Mouse (Mus musculus) liver (tissue): ENCODE measurements around the gene Scyl2.
A peak's percentile ranks its signal among the peaks of the same experiment; 100 is the strongest.
"Not testable (repeated sequence)": the region's sequence is repeated elsewhere in the genome, so short reads cannot be mapped to it uniquely, and the experiment has no call there.

Experiments used
- DNase-seq: peaks from one replicate; pipeline ENCODE4 v3.0.0-alpha.2; 2020; ENCODE audit warnings: mixed read lengths

Gene Scyl2

GRCm38 (mm10) chr10:89678054-89678453, 8.0 kb downstream of the Scyl2 start:
- no peak for DNase-seq

GRCm38 (mm10) chr10:89676609-89677008, 9.5 kb downstream of the Scyl2 start:
- DNase-seq: no peak

GRCm38 (mm10) chr10:89670371-89670770, 15.7 kb downstream of the Scyl2 start:
- not testable (repeated sequence) for DNase-seq

GRCm38 (mm10) chr10:89667571-89667970, 18.5 kb downstream of the Scyl2 start:
- DNase-seq: no peak

DNA sequence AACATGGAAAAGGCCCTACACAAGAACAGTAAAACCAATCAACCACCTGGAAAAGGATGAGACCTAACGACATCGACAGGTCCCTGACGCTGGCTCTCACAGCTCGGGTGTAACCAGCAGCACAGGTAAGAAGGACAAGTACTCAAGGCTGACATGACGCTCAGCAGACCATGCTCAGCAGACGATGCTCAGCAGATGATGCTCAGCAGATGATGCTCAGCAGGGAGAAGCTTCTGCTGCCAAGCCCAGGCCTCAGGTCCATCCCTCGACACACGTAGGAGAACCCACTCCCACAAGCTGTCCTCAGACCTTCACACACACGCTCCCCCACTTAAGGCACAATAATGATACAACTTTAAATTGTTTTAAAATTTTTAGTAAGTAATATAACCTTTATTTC, 20.4 kb downstream of the Scyl2 start:
- DNase-seq: no peak

DNA sequence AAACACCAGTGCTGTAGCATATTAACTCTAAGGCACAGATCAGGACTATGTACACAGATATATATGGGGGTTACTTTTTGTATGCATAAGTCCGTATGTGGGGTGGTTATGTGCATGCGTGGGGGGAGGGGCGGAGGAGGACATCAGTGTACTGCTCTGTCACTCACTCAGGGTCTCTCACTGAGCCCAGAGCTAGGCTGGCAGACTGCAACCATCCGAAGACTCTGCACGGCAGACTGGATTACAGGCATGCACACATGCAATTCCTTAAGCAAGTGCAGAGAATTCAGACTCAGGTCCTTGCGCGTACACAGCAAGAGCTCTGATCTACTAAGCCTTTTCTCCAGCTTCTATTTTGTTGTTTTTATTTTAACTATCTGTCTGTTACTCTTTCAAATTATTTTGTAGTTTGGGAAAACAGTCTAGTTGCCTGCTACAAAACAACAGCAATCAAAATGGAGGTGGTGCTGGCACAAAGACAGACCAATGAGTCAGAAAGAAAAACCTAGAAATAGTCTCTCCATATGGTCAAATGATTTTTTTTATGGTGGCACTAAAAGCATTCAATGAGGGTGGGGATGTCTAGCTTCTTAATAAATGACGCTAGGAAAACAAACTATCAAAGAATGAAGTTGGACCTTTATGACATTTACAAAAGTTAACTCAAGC, 21.0 kb downstream of the Scyl2 start:
- DNase-seq: no peak

DNA sequence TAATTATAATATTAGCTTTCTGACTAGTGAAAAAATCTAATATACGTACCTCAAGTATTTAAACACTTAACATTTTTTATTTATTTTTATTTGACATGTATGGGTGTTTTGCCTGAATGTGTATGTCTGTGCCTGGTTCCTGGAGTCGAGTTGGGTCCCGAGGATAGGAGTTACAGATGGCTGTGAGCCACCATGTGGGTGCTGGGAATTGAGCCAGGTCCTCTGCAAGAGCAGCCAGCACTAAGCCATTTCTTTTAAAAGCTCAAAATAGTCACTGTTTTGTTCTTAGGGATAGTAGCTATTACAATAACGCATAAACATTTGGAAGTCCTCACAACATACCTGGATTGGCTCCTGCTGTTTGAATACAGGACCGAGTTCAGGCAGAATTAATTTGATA, 29.7 kb downstream of the Scyl2 start:
- no peak for DNase-seq

- no peak for DNase-seq
Observed at GRCm38 (mm10) chr10:89652912-89653311, 33.2 kb downstream of the Scyl2 start.

- DNase-seq: no peak
Observed at GRCm38 (mm10) chr10:89651691-89652090, 34.4 kb downstream of the Scyl2 start.

- no peak for DNase-seq
Observed at GRCm38 (mm10) chr10:89646918-89647317, 39.2 kb downstream of the Scyl2 start.

DNA sequence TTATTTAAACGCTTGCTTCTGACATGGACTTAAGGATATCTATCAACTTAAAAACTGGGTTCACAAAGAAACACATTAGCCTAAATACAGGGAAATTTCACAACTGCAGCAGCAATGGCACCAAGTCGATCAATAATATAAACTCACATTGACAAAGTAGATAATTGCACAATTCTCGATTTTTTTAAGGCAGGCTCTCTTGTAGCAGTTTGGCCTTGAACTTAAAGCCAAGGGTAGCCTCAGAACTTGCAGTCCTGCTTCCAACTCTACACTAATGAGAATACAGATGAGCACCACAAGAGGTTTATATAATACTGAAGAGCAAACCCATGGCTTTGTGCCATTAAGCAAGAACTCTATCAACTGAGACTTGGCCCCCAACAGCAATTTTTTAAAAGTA, 49.1 kb downstream of the Scyl2 start:
- no peak for DNase-seq

DNA sequence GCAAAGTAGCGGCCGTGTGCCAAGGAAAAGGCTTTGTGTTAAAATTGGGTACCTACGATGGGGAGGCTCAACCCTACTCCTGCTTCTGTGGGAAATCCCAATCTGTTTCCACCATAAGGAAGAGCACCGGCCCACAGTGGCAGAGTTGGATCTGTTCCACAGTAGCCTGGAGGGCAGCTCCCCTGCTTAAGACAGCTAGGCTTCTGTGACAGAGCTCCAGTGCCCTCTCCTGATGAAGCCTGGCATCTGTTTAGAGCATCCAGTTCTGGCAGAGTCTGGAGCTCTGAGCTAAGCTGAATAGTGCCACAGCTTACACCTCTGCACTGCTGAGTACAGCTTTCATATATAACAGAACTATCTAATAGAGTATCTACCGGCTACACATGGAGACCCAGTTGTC, 51.1 kb downstream of the Scyl2 start:
- DNase-seq: no peak

DNA sequence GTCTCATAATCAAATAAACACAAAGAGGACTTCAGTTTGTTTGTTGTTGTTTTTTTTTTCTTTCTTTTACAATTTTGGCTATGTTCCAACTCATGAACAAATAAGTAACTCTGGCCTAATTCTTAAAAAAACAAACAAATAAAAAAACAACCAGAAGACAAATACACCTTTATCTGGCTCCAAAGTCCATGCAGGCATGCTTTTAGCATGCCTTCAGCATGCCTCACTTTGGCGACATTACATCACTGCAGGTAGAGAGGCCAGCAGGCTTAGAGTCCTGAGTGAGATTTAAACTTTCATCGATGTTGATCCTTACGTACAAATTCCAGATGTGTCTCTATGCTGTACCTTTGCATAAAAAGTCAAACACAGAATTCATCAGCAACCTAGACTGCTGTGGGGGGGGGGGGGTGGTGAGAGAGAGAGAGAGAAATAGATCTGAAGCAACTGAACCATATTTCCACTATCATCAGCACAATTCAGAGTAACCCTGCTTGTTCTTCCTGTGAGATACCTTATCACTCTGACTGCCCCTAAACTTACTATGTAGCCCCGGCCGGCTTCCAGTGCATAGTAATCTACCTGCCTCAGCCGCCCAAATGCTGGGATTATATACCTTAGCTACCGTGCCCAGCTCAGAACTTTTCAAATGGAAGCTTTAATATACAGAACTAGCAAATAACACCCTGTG, 52.2 kb downstream of the Scyl2 start:
- DNase-seq: no peak

DNA sequence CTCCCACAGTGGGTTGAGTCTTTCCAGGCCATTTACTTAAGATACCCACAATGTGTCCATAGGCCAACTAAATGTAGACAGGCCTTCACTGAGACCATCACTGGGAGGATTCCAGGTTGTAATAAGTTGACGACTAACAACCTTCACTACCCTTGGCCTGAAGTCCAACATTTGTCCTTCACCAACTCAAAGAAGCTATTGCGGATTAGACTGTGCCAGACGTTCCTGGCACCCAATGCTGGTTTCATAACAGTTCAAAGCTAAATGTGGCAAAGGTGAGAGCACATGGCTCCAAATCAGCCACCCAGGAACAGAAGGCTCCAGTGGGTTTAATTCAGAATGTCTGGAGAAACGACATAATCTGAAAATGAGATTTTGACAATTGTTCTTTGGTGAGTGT, 53.0 kb downstream of the Scyl2 start:
- no peak for DNase-seq

DNA sequence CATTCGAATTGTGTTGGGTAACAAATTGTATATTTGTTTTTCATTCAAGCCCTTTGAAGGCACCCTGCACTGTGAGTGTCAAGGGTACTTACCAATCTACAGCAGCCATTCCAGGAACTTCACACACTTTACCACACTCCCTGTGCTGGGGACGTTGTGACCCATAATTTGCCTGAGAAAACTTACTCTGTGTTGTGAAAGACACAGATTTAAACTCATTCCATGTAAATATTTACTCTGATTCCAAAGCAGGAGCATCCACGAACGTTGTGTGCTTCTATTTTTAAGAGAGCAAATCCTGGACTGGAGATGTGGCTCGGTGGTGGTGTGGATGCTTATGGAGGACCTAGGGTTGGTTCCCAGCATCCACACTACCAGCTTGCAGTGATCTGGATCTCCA, 54.3 kb downstream of the Scyl2 start:
- no peak for DNase-seq

GRCm38 (mm10) chr10:89630564-89630963, 55.5 kb downstream of the Scyl2 start:
- no peak for DNase-seq

DNA sequence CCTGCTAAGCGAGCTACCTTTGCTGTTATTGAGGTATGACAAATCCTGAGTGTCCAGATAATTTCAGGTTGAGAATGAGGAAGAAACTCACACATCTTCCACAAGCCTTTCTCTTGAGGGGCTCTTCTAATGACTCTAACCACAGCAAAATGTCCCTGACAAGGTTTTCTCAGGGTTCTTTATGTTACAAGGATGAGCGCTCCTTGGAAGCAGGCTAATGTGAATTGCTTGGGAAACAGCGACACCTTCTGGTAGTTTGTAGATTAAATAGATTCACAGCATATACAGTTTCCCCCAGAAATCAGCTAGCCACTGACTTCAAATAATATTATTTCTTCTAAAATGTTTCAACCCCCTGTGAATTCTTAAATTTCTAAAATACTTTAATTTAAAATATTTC, 56.0 kb downstream of the Scyl2 start:
- no peak for DNase-seq

DNA sequence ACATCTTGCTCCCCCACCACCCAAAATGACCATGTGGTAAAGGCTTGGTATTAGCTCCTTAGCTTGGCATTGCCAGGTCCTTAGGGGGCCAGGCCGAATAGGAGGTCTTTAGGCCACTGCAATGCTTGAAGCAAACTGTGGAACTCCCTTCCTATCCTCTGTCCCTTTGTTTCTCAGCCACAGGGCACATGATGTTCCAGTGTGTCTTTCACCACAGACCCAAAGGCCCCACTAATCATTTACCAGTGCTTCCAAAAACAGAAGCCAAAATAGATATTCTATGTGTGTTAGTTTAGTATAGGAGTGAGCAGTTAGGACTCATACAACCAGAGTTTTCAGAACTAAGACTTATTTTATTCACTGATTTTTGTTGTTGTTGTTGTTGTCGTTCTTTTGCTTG, 59.4 kb downstream of the Scyl2 start:
- DNase-seq: no peak

- no peak for DNase-seq
Observed at GRCm38 (mm10) chr10:89624196-89624595, 61.9 kb downstream of the Scyl2 start.

DNA sequence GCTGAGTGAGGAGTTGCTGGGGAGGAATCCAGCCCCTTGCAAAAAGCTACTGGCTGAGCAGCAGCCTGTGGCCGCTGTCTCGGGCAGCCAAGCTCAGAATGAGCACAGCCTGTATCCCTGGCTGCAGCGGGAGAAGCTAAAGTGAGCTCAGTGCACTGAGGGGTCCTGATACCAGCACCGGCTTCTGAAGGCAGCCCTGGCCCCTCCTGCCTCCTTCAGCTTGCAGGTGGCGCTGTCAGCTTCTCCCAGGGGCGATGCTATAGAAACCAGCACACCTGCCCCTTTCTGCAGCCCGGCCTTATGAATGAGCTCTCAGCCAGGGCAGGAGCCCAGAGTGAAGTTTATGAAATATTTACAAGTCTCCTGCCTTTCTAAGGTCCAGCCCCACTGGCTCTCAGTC, 65.0 kb downstream of the Scyl2 start, which contains the start of gene Slc17a8:
TSS of gene Slc17a8 (minus strand) at position 125 of the 400 bp plus-strand sequence.
- DNase-seq: no peak

GRCm38 (mm10) chr10:89599311-89599710, 86.8 kb downstream of the Scyl2 start:
- DNase-seq: no peak

- DNase-seq: peak; percentile 19
Observed at GRCm38 (mm10) chr10:89597275-89597674, 88.8 kb downstream of the Scyl2 start.

GRCm38 (mm10) chr10:89595935-89596334, 90.2 kb downstream of the Scyl2 start:
- DNase-seq: no peak

- no peak for DNase-seq
Observed at GRCm38 (mm10) chr10:89595514-89595913, 90.6 kb downstream of the Scyl2 start.

DNA sequence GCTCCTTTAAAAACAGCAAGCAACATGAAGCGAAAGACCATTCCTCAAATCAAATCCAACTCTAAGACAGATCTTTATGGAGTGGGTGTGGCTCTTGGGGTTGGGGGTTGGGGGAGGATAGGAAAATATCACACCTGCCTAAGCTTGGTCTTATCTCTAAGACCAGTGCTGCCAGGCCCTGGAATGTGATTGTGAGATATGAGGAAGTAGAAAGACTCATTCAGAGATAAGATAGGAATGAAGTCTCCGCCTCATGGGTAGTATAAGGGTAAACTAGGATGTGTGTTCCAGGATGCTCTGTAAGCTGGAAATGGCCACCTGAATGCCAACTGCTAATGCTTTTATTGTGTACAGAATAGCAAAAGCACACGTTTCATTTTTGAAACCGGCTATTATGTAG, 91.8 kb downstream of the Scyl2 start:
- peak; percentile 20 for DNase-seq
